Mouse (Mus musculus): ENCODE results near the gene 2310039H08Rik.

DNA sequence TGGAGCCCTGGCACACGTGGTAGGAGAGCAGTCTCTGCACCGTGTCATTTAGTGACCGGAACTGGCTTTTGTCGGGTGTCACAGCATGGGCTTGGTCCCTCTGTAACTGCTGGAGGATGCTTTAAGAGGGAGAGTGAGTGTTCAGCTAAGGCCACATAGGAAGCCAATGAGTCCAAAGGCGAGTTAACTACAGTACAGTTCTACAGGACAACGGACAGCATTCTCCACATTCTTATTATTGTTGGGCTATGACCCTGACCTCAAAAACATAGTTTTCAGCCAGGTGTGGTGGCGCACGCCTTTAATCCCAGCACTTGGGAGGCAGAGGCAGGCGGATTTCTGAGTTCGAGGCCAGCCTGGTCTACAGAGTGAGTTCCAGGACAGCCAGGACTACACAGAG, 35.9 kb downstream of the 2310039H08Rik start:
- TF ChIP-seq CEBPB (IDR thresholded peaks at IDR 0.05; ENCODE audit: insufficient read depth, poor library complexity, severe bottlenecking) (no peak), USF1 (IDR thresholded peaks at IDR 0.05; ENCODE audit: low read depth) (no peak), POLR2A (IDR thresholded peaks at IDR 0.05; ENCODE audit: insufficient read length, low read depth) (no peak)
